Mouse (Mus musculus): ENCODE measurements around the gene Lrrc8d. TPM values are rescaled to one million over a fixed set of nuclear protein-coding genes. Genes with fewer than 3 reads are reported as not detected.

Lrrc8d gene
- polyA plus RNA-seq, 1 experiment: 34.4 TPM

DNA sequence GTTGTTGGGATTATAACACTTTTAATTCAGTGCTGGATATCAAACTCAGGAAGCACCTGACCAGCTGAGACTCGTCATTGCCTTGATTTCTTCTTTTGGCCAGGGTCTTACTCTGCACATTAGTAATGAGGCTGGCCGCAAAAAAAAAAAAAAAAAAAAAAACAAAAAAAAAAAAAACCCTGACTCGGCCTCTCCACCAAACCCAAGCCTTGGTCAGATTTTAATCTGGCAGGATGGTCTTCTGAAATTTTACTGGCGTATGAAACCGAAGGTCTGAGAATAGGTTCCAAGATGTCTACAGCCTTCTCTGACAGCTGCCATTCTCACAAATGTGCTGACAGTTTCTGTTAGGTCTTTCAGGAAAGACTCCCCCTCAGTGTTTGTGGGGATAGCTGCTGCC, 8.5 kb downstream of the Lrrc8d start:
- Histone ChIP-seq H3K4me3 (ENCODE audit: insufficient read depth, low read depth, low read length) (no peak overlapping the region), H3K36me3 (ENCODE audit: control insufficient read depth, insufficient read depth, low read length) (no peaks in the 10 kb centered on the region), H3K4me1 (ENCODE audit: control insufficient read depth, insufficient read depth, low read length) (peaks cover 12% of the 10 kb centered on the region; the same call in 1 of the 2 replicates), H3K27ac (ENCODE audit: insufficient read depth, low read depth, low read length) (no peak overlapping the region), H3K27me3 (replicated peaks; ENCODE audit: control insufficient read depth, insufficient read depth, low read length) (no peaks in the 10 kb centered on the region)
- WGBS: 67% methylated on average over 5 of the region's 5 CpGs
- TF ChIP-seq POLR2A (IDR thresholded peaks at IDR 0.05; ENCODE audit: low read depth, low read length) (no peak), CTCF (conservative IDR thresholded peaks at IDR 0.05; ENCODE audit: insufficient read depth, insufficient read length, low read depth, low read length) (no peak)
- DNase-seq: no peak

DNA sequence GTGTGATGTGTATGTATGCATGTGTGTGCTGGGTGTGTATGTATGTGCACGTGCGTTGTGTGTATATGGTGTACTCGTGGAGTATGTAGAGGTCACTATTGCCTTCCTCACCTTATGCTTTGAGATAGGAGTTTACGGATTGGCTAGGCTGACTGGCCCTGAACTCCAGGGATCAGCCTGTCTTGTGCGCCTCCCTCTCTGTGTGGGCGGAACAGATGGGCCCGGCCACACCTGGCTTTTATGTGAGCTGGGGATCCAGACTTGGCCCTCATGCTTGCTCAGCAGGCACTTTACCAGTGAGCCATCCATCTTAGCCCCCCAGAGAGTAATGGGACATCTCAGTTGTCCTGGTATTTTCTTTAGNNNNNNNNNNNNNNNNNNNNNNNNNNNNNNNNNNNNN, 10.7 kb downstream of the Lrrc8d start:
- Histone ChIP-seq H3K36me3 (ENCODE audit: control insufficient read depth, insufficient read depth, low read length) (no peaks in the 10 kb centered on the region), H3K4me3 (ENCODE audit: insufficient read depth, low read depth, low read length) (no peak overlapping the region), H3K4me1 (ENCODE audit: control insufficient read depth, insufficient read depth, low read length) (peaks cover 14% of the 10 kb centered on the region), H3K27ac (ENCODE audit: insufficient read depth, low read depth, low read length) (no peak overlapping the region), H3K27me3 (replicated peaks; ENCODE audit: control insufficient read depth, insufficient read depth, low read length) (no peaks in the 10 kb centered on the region)
- 80% methylated on average over 7 of the region's 7 CpGs for WGBS
- no peak for DNase-seq
- no peak for TF ChIP-seq CTCF (conservative IDR thresholded peaks at IDR 0.05; ENCODE audit: insufficient read depth, insufficient read length, low read depth, low read length)
- TF ChIP-seq POLR2A (IDR thresholded peaks at IDR 0.05; ENCODE audit: low read depth, low read length): no peak

DNA sequence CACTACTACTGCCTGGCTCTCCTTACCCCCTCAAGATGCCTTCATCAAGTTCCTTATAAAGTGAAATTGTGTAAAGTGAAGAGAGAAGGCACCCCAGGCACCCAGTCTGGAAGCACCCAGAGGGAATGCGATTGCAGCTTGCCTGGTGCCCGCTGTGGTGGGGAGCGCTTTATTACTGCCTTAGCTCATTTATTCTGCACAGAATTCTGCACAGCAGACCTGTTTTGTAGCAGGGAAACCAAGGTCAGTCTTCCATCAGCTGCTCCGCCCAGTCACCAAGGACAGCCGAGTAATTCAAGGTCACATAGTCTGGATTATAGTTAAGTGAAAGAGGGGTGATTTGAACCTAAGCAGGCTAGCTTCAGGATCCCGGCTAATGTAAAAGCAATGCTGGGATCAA, 14.7 kb downstream of the Lrrc8d start:
- TF ChIP-seq CTCF (conservative IDR thresholded peaks at IDR 0.05; ENCODE audit: insufficient read depth, insufficient read length, low read depth, low read length) (no peak), POLR2A (IDR thresholded peaks at IDR 0.05; ENCODE audit: low read depth, low read length) (no peak)
- Histone ChIP-seq H3K4me3 (ENCODE audit: insufficient read depth, low read depth, low read length) (no peak overlapping the region), H3K36me3 (ENCODE audit: control insufficient read depth, insufficient read depth, low read length) (no peaks in the 10 kb centered on the region), H3K27me3 (replicated peaks; ENCODE audit: control insufficient read depth, insufficient read depth, low read length) (no peaks in the 10 kb centered on the region), H3K4me1 (ENCODE audit: control insufficient read depth, insufficient read depth, low read length) (peaks cover 36% of the 10 kb centered on the region), H3K27ac (ENCODE audit: insufficient read depth, low read depth, low read length) (peak overlapping the region; percentile 78)
- peak; percentile 69 for DNase-seq
- WGBS: 64% methylated on average over 6 of the region's 6 CpGs

- H3K27ac ChIP-seq (ENCODE audit: insufficient read depth, low read depth, low read length): peak overlapping the region; percentile 78
- 62% methylated on average over 8 of the region's 8 CpGs for WGBS
- H3K4me1 ChIP-seq (ENCODE audit: control insufficient read depth, insufficient read depth, low read length): peaks cover 42% of the 10 kb centered on the region
- H3K36me3 ChIP-seq (ENCODE audit: control insufficient read depth, insufficient read depth, low read length): no peaks in the 10 kb centered on the region
- no peak for TF ChIP-seq POLR2A (IDR thresholded peaks at IDR 0.05; ENCODE audit: low read depth, low read length)
- no peak for TF ChIP-seq CTCF (conservative IDR thresholded peaks at IDR 0.05; ENCODE audit: insufficient read depth, insufficient read length, low read depth, low read length)
- no peak for DNase-seq
- H3K27me3 ChIP-seq (replicated peaks; ENCODE audit: control insufficient read depth, insufficient read depth, low read length): no peaks in the 10 kb centered on the region
- no peak overlapping the region for H3K4me3 ChIP-seq (ENCODE audit: insufficient read depth, low read depth, low read length)
These were observed 15.3 kb downstream of the Lrrc8d start for GRCm38 (mm10) chr5:105715095-105715494.

DNA sequence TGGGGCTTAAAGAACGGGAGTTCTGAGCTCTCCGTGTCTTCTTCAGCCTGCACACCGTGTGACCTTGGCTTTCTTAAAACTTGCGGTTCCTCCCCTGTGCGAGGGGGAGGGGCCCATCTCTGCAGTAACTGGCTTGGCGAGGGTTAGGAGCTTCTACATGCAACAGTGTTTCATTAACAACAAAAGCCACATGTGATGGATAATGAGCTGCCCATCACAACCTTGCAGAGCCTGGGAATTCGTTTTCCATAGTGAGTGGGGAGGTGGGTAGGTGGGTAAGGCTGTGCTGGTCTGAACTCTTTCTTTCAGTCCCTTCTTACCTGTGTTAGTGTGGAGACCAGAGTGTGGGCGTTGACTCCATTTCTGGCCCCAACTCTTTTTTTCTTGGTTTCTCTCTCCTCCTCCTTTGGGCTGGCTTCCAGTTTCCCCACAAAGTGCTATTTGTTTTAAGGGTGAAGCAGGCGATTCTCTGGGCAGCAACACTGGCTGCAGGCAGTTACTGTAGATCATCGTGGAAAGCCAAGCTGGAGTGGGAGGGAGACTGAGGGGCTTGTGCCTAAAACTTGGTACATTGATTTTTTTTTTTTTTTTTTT, 15.9 kb downstream of the Lrrc8d start:
- Histone ChIP-seq H3K27ac (ENCODE audit: insufficient read depth, low read depth, low read length) (peak overlapping the region; percentile 78), H3K27me3 (replicated peaks; ENCODE audit: control insufficient read depth, insufficient read depth, low read length) (no peaks in the 10 kb centered on the region), H3K4me3 (ENCODE audit: insufficient read depth, low read depth, low read length) (no peak overlapping the region), H3K4me1 (ENCODE audit: control insufficient read depth, insufficient read depth, low read length) (peaks cover 44% of the 10 kb centered on the region), H3K36me3 (ENCODE audit: control insufficient read depth, insufficient read depth, low read length) (no peaks in the 10 kb centered on the region)
- DNase-seq: peak; percentile 65
- TF ChIP-seq CTCF (conservative IDR thresholded peaks at IDR 0.05; ENCODE audit: insufficient read depth, insufficient read length, low read depth, low read length) (no peak), POLR2A (IDR thresholded peaks at IDR 0.05; ENCODE audit: low read depth, low read length) (no peak)
- WGBS: 36% methylated on average over 10 of the region's 10 CpGs

- DNase-seq: peak; percentile 57
- 51% methylated on average over 7 of the region's 7 CpGs for WGBS
- no peak for TF ChIP-seq CTCF (conservative IDR thresholded peaks at IDR 0.05; ENCODE audit: insufficient read depth, insufficient read length, low read depth, low read length)
- TF ChIP-seq POLR2A (IDR thresholded peaks at IDR 0.05; ENCODE audit: low read depth, low read length): no peak
- Histone ChIP-seq H3K4me3 (ENCODE audit: insufficient read depth, low read depth, low read length) (no peak overlapping the region), H3K27me3 (replicated peaks; ENCODE audit: control insufficient read depth, insufficient read depth, low read length) (no peaks in the 10 kb centered on the region), H3K36me3 (ENCODE audit: control insufficient read depth, insufficient read depth, low read length) (no peaks in the 10 kb centered on the region), H3K27ac (ENCODE audit: insufficient read depth, low read depth, low read length) (0 out of 2 replicates have a peak overlapping the region, but pooled peaks have one; percentile 32), H3K4me1 (ENCODE audit: control insufficient read depth, insufficient read depth, low read length) (peaks cover 44% of the 10 kb centered on the region)
These were observed 17.5 kb downstream of the Lrrc8d start for GRCm38 (mm10) chr5:105717294-105717693.

GRCm38 (mm10) chr5:105718138-105718670, 18.4 kb downstream of the Lrrc8d start:
- Histone ChIP-seq H3K27ac (ENCODE audit: insufficient read depth, low read depth, low read length) (peak overlapping the region; percentile 65), H3K27me3 (replicated peaks; ENCODE audit: control insufficient read depth, insufficient read depth, low read length) (no peaks in the 10 kb centered on the region), H3K36me3 (ENCODE audit: control insufficient read depth, insufficient read depth, low read length) (no peaks in the 10 kb centered on the region), H3K4me3 (ENCODE audit: insufficient read depth, low read depth, low read length) (no peak overlapping the region), H3K4me1 (ENCODE audit: control insufficient read depth, insufficient read depth, low read length) (peaks cover 44% of the 10 kb centered on the region)
- 25% methylated on average over 11 of the region's 11 CpGs for WGBS
- TF ChIP-seq POLR2A (IDR thresholded peaks at IDR 0.05; ENCODE audit: low read depth, low read length): no peak
- TF ChIP-seq CTCF (conservative IDR thresholded peaks at IDR 0.05; ENCODE audit: insufficient read depth, insufficient read length, low read depth, low read length): no peak
- DNase-seq: peak; percentile 66
